Mouse (Mus musculus): Measurements from ENCODE around the gene Kif4. TPM values are rescaled to one million over a fixed set of nuclear protein-coding genes. Genes with fewer than 3 reads are reported as not detected.

The Kif4 gene
- 10 to 100 TPM; 29.3 to 32.1 TPM for total RNA-seq (2021)

DNA sequence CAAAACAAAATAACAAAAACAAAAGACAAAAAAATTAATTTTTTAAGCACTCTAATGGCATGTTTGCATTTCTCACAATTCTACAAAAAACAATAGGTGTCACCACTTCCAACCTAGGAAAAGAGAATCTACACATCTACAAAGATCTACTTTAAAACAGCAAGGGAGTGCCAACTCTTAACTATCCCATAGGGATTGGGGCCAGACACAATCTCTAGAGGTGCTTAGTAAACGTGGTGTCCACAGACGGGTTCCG lies at the start of gene Kif4:
TSS of gene Kif4 (plus strand) at position 192 of the 256 bp plus-strand sequence.
- no peak for DNase-seq

- DNase-seq, result no peak
These were observed 30.7 kb upstream of the Kif4 start, which contains the start of gene P2ry4 for GRCm38 (mm10) chrX:100594791-100595190. P2ry4 (minus strand) TSS chrX:100594869.

DNA sequence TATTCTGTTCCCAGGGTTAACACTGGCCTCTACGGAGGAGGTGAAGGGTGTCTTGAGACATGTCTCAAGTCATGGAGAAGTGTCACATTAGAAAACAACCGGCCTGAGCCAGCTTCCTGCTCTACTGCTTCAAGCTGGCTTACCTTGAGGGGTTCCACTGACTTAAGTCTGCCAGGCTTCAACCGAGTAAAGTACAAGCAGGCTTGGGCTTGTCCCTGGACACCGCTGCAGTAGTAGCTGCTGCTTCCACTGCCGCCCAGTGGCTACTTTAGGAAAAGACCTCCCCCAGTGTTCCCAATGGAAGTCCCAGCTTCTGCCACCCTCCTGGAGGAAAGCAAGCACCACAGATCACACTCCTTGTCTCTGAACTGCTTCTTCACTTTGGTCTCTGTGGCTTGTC lies 28.1 kb upstream of the Kif4 start:
- peak; percentile 55 for DNase-seq

- no peak for DNase-seq
These were observed 25.8 kb upstream of the Kif4 start for GRCm38 (mm10) chrX:100599755-100600154.

DNA sequence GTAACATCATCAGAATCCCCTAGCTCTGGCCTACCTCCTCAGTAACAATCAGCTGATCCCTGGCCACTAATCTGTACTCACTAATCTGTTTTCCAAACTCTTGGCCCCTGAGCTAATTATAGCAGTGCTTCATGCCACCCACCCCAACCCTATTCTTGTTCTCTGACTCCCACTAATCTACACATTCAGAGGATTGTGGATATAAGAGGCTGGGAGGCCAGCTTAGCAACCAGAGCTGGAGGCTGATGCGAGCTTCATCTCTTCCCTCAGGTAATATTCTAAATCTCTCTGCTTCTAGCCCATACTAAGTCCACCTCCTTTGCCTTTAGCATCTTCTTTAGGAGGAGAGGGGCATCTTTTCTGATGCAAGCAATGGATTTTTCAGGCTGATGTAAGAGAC lies 20.2 kb upstream of the Kif4 start, which contains the start of gene Arr3:
TSS of gene Arr3 (plus strand) at position 184 of the 400 bp plus-strand sequence.
- no peak for DNase-seq

GRCm38 (mm10) chrX:100618488-100618887 lies 7.0 kb upstream of the Kif4 start:
- DNase-seq, result no peak

GRCm38 (mm10) chrX:100621366-100621765 lies 4.2 kb upstream of the Kif4 start:
- DNase-seq, result no peak

- no peak for DNase-seq
These were observed 1.3 kb upstream of the Kif4 start for GRCm38 (mm10) chrX:100624242-100624641.

DNA sequence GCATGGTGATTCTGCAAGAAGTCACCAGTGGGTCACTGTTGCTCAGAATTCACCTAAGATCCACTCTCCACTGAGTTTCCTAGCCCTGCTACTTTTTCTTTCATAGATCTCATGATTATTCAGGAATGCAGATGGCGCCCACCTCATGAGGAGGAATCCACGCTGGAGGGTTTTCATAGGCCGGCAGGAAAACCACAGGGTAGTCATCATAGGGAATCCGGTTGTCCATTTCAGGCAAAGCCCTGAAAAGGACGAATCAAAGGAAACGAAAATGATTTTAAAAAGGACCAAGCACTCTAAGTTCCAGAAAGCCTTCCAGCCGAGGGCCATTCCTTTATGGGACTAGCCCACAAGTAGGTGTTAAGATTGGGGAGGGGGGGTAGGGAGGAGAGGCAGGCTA lies 391 bp upstream of the Kif4 start:
- DNase-seq, result no peak

DNA sequence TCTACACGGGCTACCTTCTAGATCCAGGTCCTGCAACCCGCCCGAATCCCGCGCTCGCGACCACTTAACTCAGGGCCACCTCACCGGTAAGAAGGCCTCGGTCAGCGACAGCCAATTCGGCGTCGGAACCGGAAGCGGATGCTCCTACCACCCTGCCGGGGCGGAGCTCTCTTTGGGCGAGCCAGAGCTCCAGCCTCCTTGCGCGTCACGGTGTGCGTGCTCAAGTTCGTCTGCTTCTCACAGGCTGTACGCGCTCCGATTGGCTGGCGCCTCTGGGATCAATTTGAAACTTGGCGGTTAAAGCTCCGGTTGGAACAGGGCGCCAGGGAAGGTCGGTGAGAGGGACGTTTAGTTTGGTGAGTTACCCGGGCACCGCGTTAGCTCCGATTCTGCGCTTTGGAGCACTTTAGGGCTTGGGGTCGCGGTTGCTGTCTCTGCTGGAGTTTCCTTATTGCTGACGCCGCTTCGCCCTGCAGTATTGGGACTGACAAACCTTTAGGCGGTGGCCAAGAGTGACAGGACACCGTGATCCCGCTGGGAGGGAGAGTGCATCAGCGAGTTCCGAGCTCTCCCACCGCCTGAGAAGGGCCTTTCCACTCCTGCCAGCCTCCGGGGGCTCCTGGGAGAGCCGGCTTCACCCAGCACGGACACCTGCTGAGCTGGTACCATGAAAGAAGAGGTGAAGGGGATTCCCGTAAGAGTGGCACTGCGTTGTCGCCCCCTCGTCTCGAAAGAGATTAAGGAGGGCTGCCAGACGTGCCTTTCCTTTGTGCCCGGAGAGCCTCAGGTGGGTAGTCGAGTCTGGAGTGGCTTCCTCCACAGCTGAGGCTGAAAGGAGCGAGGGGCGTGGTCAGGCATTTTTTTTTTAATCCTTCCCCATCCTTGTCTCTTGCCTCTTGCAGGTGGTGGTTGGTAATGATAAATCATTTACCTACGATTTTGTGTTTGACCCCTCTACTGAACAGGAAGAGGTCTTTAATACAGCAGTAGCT lies 561 bp downstream of the Kif4 start, which contains the start of gene Pdzd11:
TSS of gene Pdzd11 (minus strand) at position 767 of the 992 bp plus-strand sequence.
- peak; percentile 89 for DNase-seq

DNA sequence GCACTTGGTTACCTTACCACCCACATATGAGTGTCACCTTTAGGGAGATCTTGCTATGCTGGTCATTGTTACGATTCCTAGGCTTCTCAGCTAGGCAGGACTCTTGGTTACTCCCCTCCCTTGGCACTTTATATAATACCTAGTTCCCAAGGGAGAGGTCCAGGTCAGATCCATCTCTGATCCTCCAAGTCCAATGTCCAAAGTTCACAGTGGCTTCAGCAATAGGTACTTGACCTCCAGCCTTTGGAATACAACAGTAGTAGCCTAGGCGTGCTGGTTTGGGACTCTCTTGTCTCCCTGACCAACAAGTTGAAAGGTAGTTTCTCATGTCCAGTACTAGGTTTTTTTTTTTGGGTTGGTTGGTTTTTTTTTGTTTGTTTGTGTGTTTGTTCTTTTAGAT lies 3.5 kb downstream of the Kif4 start:
- DNase-seq, result no peak

DNA sequence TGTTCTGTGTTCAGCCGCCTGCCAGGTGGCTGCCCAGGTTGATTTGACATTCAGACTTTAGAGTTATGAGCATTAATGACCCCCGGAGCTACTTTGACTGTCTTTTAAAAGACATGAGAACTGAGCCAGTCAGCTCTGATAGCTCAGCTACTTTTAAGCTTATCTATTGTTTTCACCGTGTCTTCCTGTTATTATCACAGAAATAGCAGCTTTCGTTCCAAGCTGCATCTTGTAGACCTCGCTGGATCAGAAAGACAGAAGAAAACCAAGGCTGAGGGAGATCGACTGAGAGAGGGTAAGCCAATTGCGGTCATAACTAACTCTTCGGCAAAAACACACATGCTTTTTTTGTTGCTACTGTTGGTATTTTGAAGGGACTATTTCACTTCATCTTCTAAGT lies 12.9 kb downstream of the Kif4 start:
- no peak for DNase-seq

GRCm38 (mm10) chrX:100652848-100653247 lies 27.3 kb downstream of the Kif4 start:
- no peak for DNase-seq

DNA sequence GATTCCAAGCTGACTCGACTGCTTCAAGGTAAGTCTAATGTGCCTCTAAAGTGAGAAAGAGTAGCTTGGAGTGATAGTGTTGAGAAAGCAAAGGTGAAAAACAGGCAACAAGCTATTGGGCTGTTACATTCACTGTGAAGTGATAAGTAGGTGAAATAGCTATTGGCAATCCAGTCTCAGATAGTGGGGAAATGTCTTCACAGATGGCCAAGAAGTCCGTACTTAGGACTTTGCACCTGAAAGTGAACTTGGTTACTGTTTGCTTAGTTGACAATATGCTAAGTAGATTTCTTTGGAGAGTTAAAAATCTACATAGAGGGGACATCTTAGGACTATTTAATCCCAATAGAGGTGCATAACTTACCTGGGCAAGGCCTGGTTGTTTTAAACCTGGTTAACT lies 39.3 kb downstream of the Kif4 start:
- no peak for DNase-seq

GRCm38 (mm10) chrX:100678204-100678603 lies 52.7 kb downstream of the Kif4 start:
- DNase-seq, result no peak

DNA sequence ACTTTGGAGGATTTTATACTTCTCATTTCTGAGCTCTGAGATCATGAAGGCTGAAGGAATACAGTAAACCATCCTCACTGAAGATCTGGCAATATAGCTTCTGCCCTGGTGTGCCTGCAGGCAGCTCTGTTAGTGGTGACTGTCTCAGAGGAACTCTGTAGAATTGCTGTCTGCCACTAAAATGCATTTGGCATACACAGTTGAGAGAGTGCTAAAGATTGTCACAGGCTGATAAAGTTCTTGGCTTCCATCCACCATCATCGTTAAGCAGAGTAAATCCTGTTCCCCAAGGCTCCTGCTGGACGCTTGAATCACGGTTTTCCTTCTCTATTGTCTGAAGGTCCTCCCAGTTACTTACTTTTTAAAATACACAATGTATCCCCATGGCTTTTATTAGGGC lies 61.0 kb downstream of the Kif4 start:
- no peak for DNase-seq

GRCm38 (mm10) chrX:100687360-100688032 lies 62.0 kb downstream of the Kif4 start:
- peak; percentile 14 for DNase-seq

GRCm38 (mm10) chrX:100688033-100688370 lies 62.5 kb downstream of the Kif4 start:
- no peak for DNase-seq

GRCm38 (mm10) chrX:100696776-100697175 lies 71.2 kb downstream of the Kif4 start:
- DNase-seq, result no peak

- no peak for DNase-seq
These were observed 82.5 kb downstream of the Kif4 start for GRCm38 (mm10) chrX:100708032-100708431.

GRCm38 (mm10) chrX:100716173-100716572 lies 90.6 kb downstream of the Kif4 start:
- DNase-seq, result no peak

DNA sequence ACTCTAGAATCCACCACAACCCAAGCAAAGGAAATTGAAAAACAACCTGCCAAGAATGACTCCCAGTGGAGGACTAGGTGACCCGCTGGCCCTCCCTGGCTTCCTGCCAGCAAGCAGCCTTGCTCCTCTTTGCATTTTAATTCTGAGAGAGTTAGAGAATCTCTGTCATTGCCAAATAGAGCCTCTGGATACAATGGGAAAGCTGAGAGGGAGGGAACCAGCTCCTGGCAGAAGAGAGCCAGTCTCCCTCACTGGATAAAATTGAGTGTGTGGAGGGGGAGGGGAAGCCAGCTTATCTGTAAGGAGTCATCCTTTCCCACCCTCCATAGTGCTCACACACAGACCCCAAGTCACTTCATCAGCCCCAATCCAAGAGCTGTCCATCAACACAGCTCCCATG lies 103.4 kb downstream of the Kif4 start:
- peak; percentile 65 for DNase-seq

DNA sequence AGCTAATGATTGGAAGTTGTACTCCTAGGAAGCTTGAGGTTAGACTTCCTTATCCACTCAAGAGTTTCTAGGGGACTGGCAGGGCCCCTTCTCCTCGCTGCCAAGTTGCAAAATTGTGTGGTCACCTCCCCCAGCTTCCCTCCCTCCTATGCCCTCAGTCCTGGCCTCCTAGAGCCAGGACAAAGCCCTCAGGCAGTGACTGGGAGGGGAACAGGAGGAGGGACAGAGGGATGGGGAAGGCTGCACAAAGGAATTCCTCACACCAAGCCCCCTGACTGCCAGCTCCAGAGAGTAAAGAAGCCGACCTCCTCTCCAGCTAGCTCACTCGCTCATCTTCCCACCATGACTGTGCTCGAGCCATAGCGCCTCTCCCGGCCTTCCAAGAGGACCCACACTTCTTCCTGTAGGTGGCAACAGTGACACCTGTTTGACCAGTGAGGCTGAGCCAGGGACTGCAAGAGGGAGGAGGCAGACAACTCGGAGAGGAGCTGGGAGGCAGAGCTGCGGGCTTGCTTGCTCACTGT lies 104.2 kb downstream of the Kif4 start, which contains the start of gene Gdpd2:
TSS of gene Gdpd2 (plus strand) at position 209 of the 524 bp plus-strand sequence.
- DNase-seq, result peak; percentile 43

Measured in heart, postnatal 4 days (tissue).